Mouse (Mus musculus) CH12.LX (cell line): ENCODE measurements at regions not wholly inside any gene's neighbourhood (a gene's known extent, or its start where the extent isn't known, plus 50 kb on each side); places are given as distances from the start of the nearest gene placed in this dataset.

Source experiments
- DNase-seq: peaks from one replicate; pipeline ENCODE4 v3.0.0-alpha.2; 2013; ENCODE audit errors: extremely low read depth
- H3K27ac ChIP-seq: 2 replicates; pipeline ENCODE4 v1.5.1; 2012; ENCODE audit warnings: low read depth, mild to moderate bottlenecking, control low read depth, moderate library complexity; ENCODE audit not compliant: insufficient read depth
- H3K27me3 ChIP-seq: replicated peaks from 2 replicates; pipeline ENCODE3; 2012; ENCODE audit warnings: inconsistent platforms
- H3K36me3 ChIP-seq, 2 experiments: replicated peaks in 1 of 2; 2 replicates each; pipeline versions ENCODE3 to v1.6.1; 2012; ENCODE audit warnings: inconsistent platforms in 1 of 2, low read length in 1 of 2, mild to moderate bottlenecking in 1 of 2, mixed read lengths in 1 of 2, moderate library complexity in 1 of 2; ENCODE audit not compliant: control insufficient read depth in 1 of 2, insufficient read depth in 1 of 2
- H3K4me1 ChIP-seq, 2 experiments: 2 replicates each; pipeline ENCODE4 v1.6.1; 2012; ENCODE audit warnings: inconsistent platforms in 1 of 2, moderate library complexity in 1 of 2; ENCODE audit not compliant: insufficient read depth in 2 of 2, control insufficient read depth in 1 of 2
- H3K4me2 ChIP-seq: 2 replicates; pipeline ENCODE4 v1.6.1; 2012; ENCODE audit warnings: low read depth, mild to moderate bottlenecking, control low read depth; ENCODE audit not compliant: poor library complexity, insufficient read depth, severe bottlenecking
- H3K4me3 ChIP-seq, 3 experiments: fragments of 150-350 bp in 1 of 3; sonication (generic) in 1 of 3; replicated peaks in 1 of 3; 2 replicates each; pipeline versions ENCODE3 to v1.5.1; 2011 to 2012; ENCODE audit warnings: low read depth in 2 of 3, low read length in 2 of 3, mild to moderate bottlenecking in 2 of 3, moderate library complexity in 2 of 3, control low read depth in 1 of 3, improper control_type of control experiment in 1 of 3, inconsistent platforms in 1 of 3, mixed read lengths in 1 of 3; ENCODE audit not compliant: poor library complexity in 1 of 3
- H3K79me2 ChIP-seq: replicated peaks from 2 replicates; pipeline ENCODE4 v1.6.1; 2012; ENCODE audit warnings: mild to moderate bottlenecking, moderate library complexity; ENCODE audit not compliant: control insufficient read depth, poor library complexity, insufficient read depth, severe bottlenecking; ENCODE audit errors: extremely low read depth
- H3K9ac ChIP-seq: 2 replicates; pipeline ENCODE4 v1.6.1; 2012; ENCODE audit warnings: low read depth, mild to moderate bottlenecking, control low read depth, moderate library complexity; ENCODE audit not compliant: insufficient read depth
- H3K9me3 ChIP-seq: replicated peaks from 2 replicates; pipeline ENCODE3; 2012; ENCODE audit warnings: low read length, inconsistent platforms, mixed read lengths
- CTCF ChIP-seq, 2 experiments: IDR thresholded peaks in 1 of 2; conservative IDR thresholded peaks in 1 of 2; 2 replicates each; pipeline ENCODE4 v1.5.1; 2011 to 2012; ENCODE audit warnings: low read depth in 2 of 2, low read length in 2 of 2, improper control_type of control experiment in 1 of 2, inconsistent platforms in 1 of 2, mild to moderate bottlenecking in 1 of 2, moderate library complexity in 1 of 2
- ELF1 ChIP-seq: IDR thresholded peaks from 2 replicates; pipeline ENCODE4 v1.6.1; 2014; ENCODE audit warnings: low read depth, mild to moderate bottlenecking, inconsistent platforms, low read length, improper control_type of control experiment
- ETS1 ChIP-seq: conservative IDR thresholded peaks from 2 replicates; pipeline ENCODE4 v1.6.1; 2012; ENCODE audit warnings: low read depth, mild to moderate bottlenecking, inconsistent platforms, low read length, improper control_type of control experiment, moderate library complexity
- IRF4 ChIP-seq: IDR thresholded peaks from 2 replicates; pipeline ENCODE4 v1.6.1; 2014; ENCODE audit warnings: low read depth, mild to moderate bottlenecking, inconsistent platforms, low read length, improper control_type of control experiment
- MEF2A ChIP-seq: IDR thresholded peaks from 2 replicates; pipeline ENCODE4 v1.6.1; 2014; ENCODE audit warnings: low read depth, mild to moderate bottlenecking, inconsistent platforms, low read length, improper control_type of control experiment, borderline replicate concordance
- MYC ChIP-seq: IDR thresholded peaks from 2 replicates; pipeline ENCODE4 v1.6.1; 2011; ENCODE audit warnings: low read depth, mild to moderate bottlenecking, improper control_type of control experiment, low read length
- PAX5 ChIP-seq: IDR thresholded peaks from 2 replicates; pipeline ENCODE4 v1.6.1; 2012; ENCODE audit warnings: low read length, inconsistent platforms, mixed read lengths
- POLR2AphosphoS2 ChIP-seq: IDR thresholded peaks from 2 replicates; pipeline ENCODE4 v1.6.1; 2011; ENCODE audit warnings: low read depth, low read length, improper control_type of control experiment
- RCOR1 ChIP-seq: conservative IDR thresholded peaks from 2 replicates; pipeline ENCODE4 v1.6.1; 2012; ENCODE audit warnings: low read depth, mild to moderate bottlenecking, inconsistent platforms, low read length, improper control_type of control experiment
- SIN3A ChIP-seq: IDR thresholded peaks from 2 replicates; pipeline ENCODE4 v1.6.1; 2012; ENCODE audit warnings: low read length, improper control_type of control experiment, inconsistent platforms
- TBP ChIP-seq: conservative IDR thresholded peaks from 2 replicates; pipeline ENCODE4 v1.6.1; 2011; ENCODE audit warnings: low read depth, low read length, improper control_type of control experiment
- UBTF ChIP-seq: IDR thresholded peaks from 2 replicates; pipeline ENCODE4 v1.6.1; 2012; ENCODE audit warnings: low read depth, mild to moderate bottlenecking, inconsistent platforms, low read length, improper control_type of control experiment, moderate library complexity
- USF2 ChIP-seq: conservative IDR thresholded peaks from 2 replicates; pipeline ENCODE4 v1.6.1; 2011; ENCODE audit warnings: low read depth, low read length, improper control_type of control experiment
- ZC3H11A ChIP-seq: IDR thresholded peaks from 2 replicates; pipeline ENCODE4 v1.6.1; 2012; ENCODE audit warnings: low read depth, mild to moderate bottlenecking, inconsistent platforms, low read length, improper control_type of control experiment
- ZKSCAN1 ChIP-seq: IDR thresholded peaks from 2 replicates; pipeline ENCODE4 v1.6.1; 2012; ENCODE audit warnings: low read depth, inconsistent platforms, low read length, improper control_type of control experiment, borderline replicate concordance
- ZMIZ1 ChIP-seq: IDR thresholded peaks from 2 replicates; pipeline ENCODE4 v1.6.1; 2012; ENCODE audit warnings: low read depth, mild to moderate bottlenecking, inconsistent platforms, low read length, improper control_type of control experiment
- dilution Hi-C: fragments of 300-500 bp; cut with MboI; formaldehyde crosslinking; loops from 2 replicates; pipeline ENCODE4 v1.14.3; 2020; ENCODE audit warnings: low sequenced_read_pairs; ENCODE audit not compliant: extremely low pct_unique_long_range_greater_than_20kb, extremely low pct_ligation_motif_present
- in situ Hi-C: fragments of 300-500 bp; cut with MboI; formaldehyde crosslinking; loops from 3 replicates; pipeline ENCODE4 v1.14.3; 2019; ENCODE audit warnings: low sequenced_read_pairs, low pct_ligation_motif_present, low pct_unique_long_range_greater_than_20kb, mixed read lengths

GRCm38 (mm10) chr14:46594151-46594550 is 166.2 kb upstream of the Cdkn3 start:
- no peak overlapping the region for H3K27ac ChIP-seq
- no peak for DNase-seq
- H3K27me3 ChIP-seq, result no peaks in the 10 kb centered on the region
- H3K79me2 ChIP-seq, result no peaks in the 10 kb centered on the region
- no peak overlapping the region for H3K9ac ChIP-seq
- H3K36me3 ChIP-seq, result no peaks in the 10 kb centered on the region
- in situ Hi-C loops, result loop anchor here (10.0 kb wide), 1 partner anchor 101 kb away; no protein-coding TSS in a partner anchor
- no peak overlapping the region for H3K4me3 ChIP-seq
- dilution Hi-C loops, result no loop called here
- no peaks in the 10 kb centered on the region for H3K4me1 ChIP-seq
- H3K9me3 ChIP-seq, result no peaks in the 10 kb centered on the region
- TF ChIP-seq ZKSCAN1, result no peak
- no peak for TF ChIP-seq ZC3H11A
- TF ChIP-seq ZMIZ1, result no peak
- TF ChIP-seq USF2, result no peak
- no peak for TF ChIP-seq ELF1
- TF ChIP-seq MEF2A, result no peak
- no peak for TF ChIP-seq ETS1
- no peak for TF ChIP-seq MYC
- TF ChIP-seq UBTF, result no peak
- TF ChIP-seq PAX5, result no peak
- no peak for TF ChIP-seq IRF4
- TF ChIP-seq POLR2AphosphoS2, result no peak
- TF ChIP-seq RCOR1, result no peak
- TF ChIP-seq TBP, result no peak
- TF ChIP-seq CTCF (conservative IDR thresholded peaks at IDR 0.05 in 1 of 2, IDR thresholded peaks at IDR 0.05 in 1 of 2; ENCODE audit: low read depth in 2 of 2, low read length in 2 of 2), result no peak
- TF ChIP-seq SIN3A, result no peak
- no peak overlapping the region for H3K4me2 ChIP-seq

DNA sequence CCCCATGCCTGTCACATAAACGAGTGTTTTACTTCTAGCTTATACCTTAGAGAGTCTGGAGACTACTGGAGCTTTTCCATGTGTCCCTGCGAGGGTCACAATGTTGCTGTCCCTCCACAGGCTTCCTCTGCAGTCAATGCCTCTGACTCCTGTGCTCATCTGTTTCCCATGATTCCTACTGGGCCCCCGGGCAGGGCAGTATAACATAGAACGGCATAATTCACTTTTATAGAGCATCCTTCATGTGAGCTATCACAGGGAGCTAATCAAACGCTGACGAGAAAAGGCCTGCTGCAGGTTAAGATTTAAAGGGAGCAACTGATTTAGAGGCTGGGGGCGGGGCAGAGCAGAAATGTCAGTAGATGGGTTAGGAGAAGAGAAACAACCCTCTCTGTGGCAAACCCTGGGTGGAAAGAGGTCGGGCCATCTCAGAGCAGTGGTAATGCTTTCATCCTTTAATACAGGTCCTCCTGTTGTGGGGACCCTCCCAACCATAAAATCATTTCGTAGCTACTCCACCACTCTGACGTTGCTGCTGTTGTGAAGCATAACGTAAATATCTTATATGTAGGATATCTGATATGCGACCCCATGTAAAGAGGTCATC is 168.5 kb upstream of the Cdkn3 start:
- in situ Hi-C loops, result loop anchor here (10.0 kb wide), 1 partner anchor 103 kb away; no protein-coding TSS in a partner anchor
- H3K9me3 ChIP-seq, result no peaks in the 10 kb centered on the region
- H3K9ac ChIP-seq, result no peak overlapping the region
- no peak overlapping the region for H3K27ac ChIP-seq
- H3K4me1 ChIP-seq, result no peaks in the 10 kb centered on the region
- dilution Hi-C loops, result no loop called here
- TF ChIP-seq ZKSCAN1, result no peak
- no peaks in the 10 kb centered on the region for H3K36me3 ChIP-seq
- H3K4me2 ChIP-seq, result no peak overlapping the region
- DNase-seq, result no peak
- no peaks in the 10 kb centered on the region for H3K79me2 ChIP-seq
- H3K27me3 ChIP-seq, result no peaks in the 10 kb centered on the region
- H3K4me3 ChIP-seq, result no peak overlapping the region
